In the genomic region with DNA sequence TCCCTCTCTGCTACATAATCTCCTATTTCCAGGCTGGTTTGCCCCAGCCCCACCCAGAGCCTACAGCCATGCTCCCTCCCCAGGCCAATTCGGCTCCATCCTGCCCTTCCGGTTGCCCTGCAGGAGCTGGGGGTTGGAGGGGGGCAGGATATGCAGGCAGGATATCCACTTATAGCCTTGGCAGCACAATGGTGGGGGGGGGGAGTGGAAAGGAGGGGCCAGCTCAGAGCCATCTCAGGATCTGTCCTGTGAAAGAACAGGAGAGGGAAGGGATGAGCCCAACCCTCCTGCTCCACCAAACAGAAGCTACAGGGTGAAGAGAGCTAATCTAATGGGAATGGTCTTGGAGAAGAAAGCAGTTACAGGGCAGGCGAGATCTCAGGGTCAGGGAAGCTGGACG, we compare ENCODE assay signal across 13 mouse cellular contexts. TPM values are rescaled to one million over a fixed set of nuclear protein-coding genes. Genes with fewer than 3 reads are reported as not detected.
DNase-seq lines count a peak whose midpoint lies in the region; ATAC-seq and TF ChIP-seq lines count a peak whose summit lies in the region.
"Had no signal": no experiment of that assay in that cellular context is flagged by ENCODE, and none has a peak within 500 bp of the region (broad histone marks: within the 10 kb centered on the region; RNA-seq: fewer than 3 reads in every experiment).

No protein-coding gene starts in this region.

- no peak overlapping the region for H3K4me3 ChIP-seq in heart, adult 2 months
- no peak overlapping the region for H3K4me3 ChIP-seq in heart, embryonic 10.5 days
- no peak overlapping the region for H3K4me3 ChIP-seq in kidney, postnatal 0 days (replicated peaks; ENCODE audit: low read depth, low read length)
- H3K4me3 ChIP-seq in lung, postnatal 0 days (ENCODE audit: low read depth, low read length) = no peak overlapping the region
- H3K4me3 ChIP-seq in forebrain, embryonic 12.5 days (replicated peaks) = no peak overlapping the region
- H3K4me3 ChIP-seq: forebrain, embryonic 15.5 days; hindbrain, embryonic 15.5 days had no signal

- H3K9me3 ChIP-seq in heart, embryonic 10.5 days = no peaks in the 10 kb centered on the region
- H3K9me3 ChIP-seq in kidney, postnatal 0 days (replicated peaks; ENCODE audit: low read length) = no peaks in the 10 kb centered on the region
- H3K9me3 ChIP-seq in lung, postnatal 0 days (ENCODE audit: low read length) = no peaks in the 10 kb centered on the region
- no peaks in the 10 kb centered on the region for H3K9me3 ChIP-seq in forebrain, embryonic 12.5 days
- H3K9me3 ChIP-seq: forebrain, embryonic 15.5 days; hindbrain, embryonic 15.5 days had no signal

- ATAC-seq in kidney, postnatal 0 days (replicated peaks; ENCODE audit: low FRiP score, low read depth) = no peak
- peak; percentile 44 for ATAC-seq in lung, postnatal 0 days
- ATAC-seq in forebrain, embryonic 12.5 days (ENCODE audit: low FRiP score) = no peak
- ATAC-seq: forebrain, embryonic 15.5 days had no signal

- H3K27ac ChIP-seq in heart, adult 2 months = peak overlapping the region; percentile 76
- H3K27ac ChIP-seq in heart, embryonic 10.5 days = no peak overlapping the region
- peak overlapping the region; percentile 50 for H3K27ac ChIP-seq in kidney, postnatal 0 days
- H3K27ac ChIP-seq in lung, postnatal 0 days (ENCODE audit: low read length) = peak overlapping the region; percentile 27; the same call in 1 of the 2 replicates
- no peak overlapping the region for H3K27ac ChIP-seq in forebrain, embryonic 12.5 days
- H3K27ac ChIP-seq: forebrain, embryonic 15.5 days; hindbrain, embryonic 15.5 days had no signal

- H3K79me2 ChIP-seq in heart, adult 2 months (replicated peaks; ENCODE audit: control insufficient read depth, insufficient read depth, low read length) = peaks cover 2% of the 10 kb centered on the region; the same call in 1 of the 2 replicates

- DNase-seq in heart, adult 2 months = peak; percentile 64 to 71
- no peak for DNase-seq in heart, embryonic 10.5 days (ENCODE audit: low spot score)
- DNase-seq in heart, adult 8-10 months (ENCODE audit: low spot score) = peak; percentile 61
- DNase-seq in kidney, postnatal 0 days (ENCODE audit: low spot score) = no peak
- peak; percentile 67 for DNase-seq in lung, postnatal 0 days (ENCODE audit: low spot score)
- no peak for DNase-seq in urinary bladder, postnatal 14 days (ENCODE audit: low spot score)
- no peak for DNase-seq in left cerebral cortex, adult 8-10 months (ENCODE audit: low spot score in 2 of 2)
- DNase-seq: embryo, embryonic 11 days; thymus, adult 2 months had no signal

- peak; percentile 75 for TF ChIP-seq POLR2A in heart, adult 2 months (IDR thresholded peaks at IDR 0.05; ENCODE audit: insufficient read depth, low read depth, low read length)

- no peak for TF ChIP-seq CTCF in heart, adult 2 months (IDR thresholded peaks at IDR 0.05)
- no peak for TF ChIP-seq CTCF in kidney, postnatal 0 days (IDR thresholded peaks at IDR 0.05; ENCODE audit: low read depth)
- no peak for TF ChIP-seq CTCF in lung, postnatal 0 days (IDR thresholded peaks at IDR 0.05)

- peak; percentile 84 for TF ChIP-seq EP300 in heart, adult 2 months (IDR thresholded peaks at IDR 0.05; ENCODE audit: insufficient read depth, low read depth, low read length)
- TF ChIP-seq EP300 in lung, postnatal 0 days (IDR thresholded peaks at IDR 0.05) = peak; percentile 91

- no peak overlapping the region for H3K4me2 ChIP-seq in kidney, postnatal 0 days (ENCODE audit: low read length)
- H3K4me2 ChIP-seq in lung, postnatal 0 days (replicated peaks; ENCODE audit: low read depth, low read length) = no peak overlapping the region
- H3K4me2 ChIP-seq in forebrain, embryonic 12.5 days = no peak overlapping the region
- H3K4me2 ChIP-seq: forebrain, embryonic 15.5 days; hindbrain, embryonic 15.5 days had no signal

- intact Hi-C loops in heart, adult 2 months (cut with DNase I) = no loop called here

- H3K36me3 ChIP-seq in heart, adult 2 months (ENCODE audit: control insufficient read depth, insufficient read depth, low read length) = no peaks in the 10 kb centered on the region; the same call in 1 of the 2 replicates
- peaks cover 4% of the 10 kb centered on the region; the same call in 1 of the 2 replicates for H3K36me3 ChIP-seq in heart, embryonic 10.5 days
- H3K36me3 ChIP-seq in kidney, postnatal 0 days (ENCODE audit: insufficient read depth, low read length) = peaks cover 11% of the 10 kb centered on the region
- H3K36me3 ChIP-seq in lung, postnatal 0 days (ENCODE audit: insufficient read depth, low read length) = peaks cover 21% of the 10 kb centered on the region; the same call in 1 of the 2 replicates
- H3K36me3 ChIP-seq in forebrain, embryonic 12.5 days (replicated peaks) = no peaks in the 10 kb centered on the region
- H3K36me3 ChIP-seq: forebrain, embryonic 15.5 days; hindbrain, embryonic 15.5 days had no signal

- WGBS in heart, adult 2 months = 34% methylated on average over 4 of the region's 4 CpGs
- 49% methylated on average over 4 of the region's 4 CpGs for WGBS in heart, embryonic 10.5 days
- 65% methylated on average over 4 of the region's 4 CpGs for WGBS in kidney, postnatal 0 days
- WGBS in lung, postnatal 0 days = 52% methylated on average over 4 of the region's 4 CpGs
- WGBS in forebrain, embryonic 12.5 days = 90% methylated on average over 4 of the region's 4 CpGs

- no peaks in the 10 kb centered on the region for H3K27me3 ChIP-seq in heart, adult 2 months (ENCODE audit: control insufficient read depth, insufficient read depth, low read length)
- peaks cover 53% of the 10 kb centered on the region for H3K27me3 ChIP-seq in heart, embryonic 10.5 days (ENCODE audit: insufficient read depth, poor library complexity, severe bottlenecking)
- H3K27me3 ChIP-seq in kidney, postnatal 0 days (ENCODE audit: insufficient read depth, low read length) = no peaks in the 10 kb centered on the region
- no peaks in the 10 kb centered on the region for H3K27me3 ChIP-seq in lung, postnatal 0 days (replicated peaks; ENCODE audit: insufficient read depth, low read length)
- peaks cover 47% of the 10 kb centered on the region for H3K27me3 ChIP-seq in forebrain, embryonic 12.5 days

- peaks cover 20% of the 10 kb centered on the region for H3K4me1 ChIP-seq in heart, adult 2 months (ENCODE audit: control insufficient read depth, insufficient read depth, low read length)
- H3K4me1 ChIP-seq in heart, embryonic 10.5 days = peaks cover 41% of the 10 kb centered on the region
- peaks cover 25% of the 10 kb centered on the region for H3K4me1 ChIP-seq in kidney, postnatal 0 days (replicated peaks; ENCODE audit: insufficient read depth, low read length)
- peaks cover 33% of the 10 kb centered on the region for H3K4me1 ChIP-seq in lung, postnatal 0 days (ENCODE audit: insufficient read depth, low read depth, low read length)
- H3K4me1 ChIP-seq in forebrain, embryonic 12.5 days = peaks cover 26% of the 10 kb centered on the region

- H3K9ac ChIP-seq in heart, adult 2 months (ENCODE audit: low read depth, low read length) = peak overlapping the region; percentile 45; the same call in 1 of the 2 replicates
- no peak overlapping the region for H3K9ac ChIP-seq in kidney, postnatal 0 days (ENCODE audit: low read depth, low read length)
- H3K9ac ChIP-seq in lung, postnatal 0 days (replicated peaks; ENCODE audit: low read depth) = no peak overlapping the region
- H3K9ac ChIP-seq in forebrain, embryonic 12.5 days = no peak overlapping the region
- H3K9ac ChIP-seq: forebrain, embryonic 15.5 days; hindbrain, embryonic 15.5 days had no signal

RNA-seq across cellular contexts. Expression of a gene that starts 8.9 kb away (rescaled TPM):
- 1 to 10 TPM; 1.5 to 2.0 TPM for total RNA-seq in heart, adult 2 months (2021)
- polyA plus RNA-seq in heart, adult 2 months (2012; rRNA removed) = 2.4 and 4.6 TPM in 2 replicates
- 0.22 and 1.5 TPM in 2 replicates for polyA plus RNA-seq in heart, embryonic 10.5 days (2016; fragmentation: Nextera tagmentation; extraction: Ambion mirVana)
- total RNA-seq in heart, adult 8-10 months (2022) = 1 to 10 TPM in 2 of 4 experiments, under 1 TPM in 2; 0.82 to 3.2 (median 1.5) TPM
- polyA plus RNA-seq in kidney, postnatal 0 days (2015; fragmentation: Nextera tagmentation; extraction: Ambion mirVana) = 0.69 and 1.2 TPM in 2 replicates
- polyA plus RNA-seq in lung, postnatal 0 days (2015; fragmentation: Nextera tagmentation; extraction: Ambion mirVana) = 3.6 and 4.3 TPM in 2 replicates
- total RNA-seq in left cerebral cortex, adult 8-10 months (2022) = 1 to 10 TPM in 2 of 4 experiments, under 1 TPM in 2; 0.23 to 2.9 (median 1.7) TPM
- polyA plus RNA-seq in forebrain, embryonic 12.5 days (2016; fragmentation: Nextera tagmentation; extraction: Ambion mirVana) = 0.65 and 0.88 TPM in 2 replicates

RNA-seq across cellular contexts. Expression of a gene that starts 16.7 kb away (rescaled TPM):
- total RNA-seq in heart, adult 2 months (2021) = 10 to 100 TPM; 18.1 to 20.3 TPM
- polyA plus RNA-seq in heart, adult 2 months (2012; rRNA removed) = 19.9 and 26.9 TPM in 2 replicates
- 11.3 and 17.3 TPM in 2 replicates for polyA plus RNA-seq in heart, embryonic 10.5 days (2016; fragmentation: Nextera tagmentation; extraction: Ambion mirVana)
- 10 to 100 TPM; 15.3 to 20.6 (median 17.3) TPM for total RNA-seq in heart, adult 8-10 months (2022)
- polyA plus RNA-seq in kidney, postnatal 0 days (2015; fragmentation: Nextera tagmentation; extraction: Ambion mirVana) = 23.2 and 23.5 TPM in 2 replicates
- polyA plus RNA-seq in lung, postnatal 0 days (2015; fragmentation: Nextera tagmentation; extraction: Ambion mirVana) = 35.8 and 40.2 TPM in 2 replicates
- total RNA-seq in left cerebral cortex, adult 8-10 months (2022) = 10 to 100 TPM; 13.5 to 16.8 (median 16.3) TPM
- 13.1 and 16.7 TPM in 2 replicates for polyA plus RNA-seq in forebrain, embryonic 12.5 days (2016; fragmentation: Nextera tagmentation; extraction: Ambion mirVana)

RNA-seq across cellular contexts. Expression of a gene that starts 29.8 kb away (rescaled TPM):
- total RNA-seq in heart, adult 2 months (2021) = not detected
- 0.06 TPM in 1 of 2 replicates, not detected in the other for polyA plus RNA-seq in heart, adult 2 months (2012; rRNA removed)
- polyA plus RNA-seq in heart, embryonic 10.5 days (2016; fragmentation: Nextera tagmentation; extraction: Ambion mirVana) = 0.23 TPM in 1 of 2 replicates, not detected in the other
- total RNA-seq in heart, adult 8-10 months (2022) = not detected
- polyA plus RNA-seq in kidney, postnatal 0 days (2015; fragmentation: Nextera tagmentation; extraction: Ambion mirVana) = 0.23 and 0.38 TPM in 2 replicates
- polyA plus RNA-seq in lung, postnatal 0 days (2015; fragmentation: Nextera tagmentation; extraction: Ambion mirVana) = 0.13 and 0.36 TPM in 2 replicates
- not detected for total RNA-seq in left cerebral cortex, adult 8-10 months (2022)
- 0.09 and 0.17 TPM in 2 replicates for polyA plus RNA-seq in forebrain, embryonic 12.5 days (2016; fragmentation: Nextera tagmentation; extraction: Ambion mirVana)
- total RNA-seq: CH12.LX had no signal
- polyA plus RNA-seq: forebrain, embryonic 15.5 days had no signal

RNA-seq across cellular contexts. Expression of a gene that starts 36.1 kb away (rescaled TPM):
- total RNA-seq in heart, adult 2 months (2021) = 10 to 100 TPM; 13.1 to 15.6 TPM
- 33.4 and 42.1 TPM in 2 replicates for polyA plus RNA-seq in heart, adult 2 months (2012; rRNA removed)
- 36.1 and 41.0 TPM in 2 replicates for polyA plus RNA-seq in heart, embryonic 10.5 days (2016; fragmentation: Nextera tagmentation; extraction: Ambion mirVana)
- 10 to 100 TPM; 14.2 to 18.9 (median 16.2) TPM for total RNA-seq in heart, adult 8-10 months (2022)
- 142 TPM in 2 replicates for polyA plus RNA-seq in kidney, postnatal 0 days (2015; fragmentation: Nextera tagmentation; extraction: Ambion mirVana)
- 71.0 and 76.9 TPM in 2 replicates for polyA plus RNA-seq in lung, postnatal 0 days (2015; fragmentation: Nextera tagmentation; extraction: Ambion mirVana)
- 10 to 100 TPM; 24.6 to 38.7 (median 31.1) TPM for total RNA-seq in left cerebral cortex, adult 8-10 months (2022)
- polyA plus RNA-seq in forebrain, embryonic 12.5 days (2016; fragmentation: Nextera tagmentation; extraction: Ambion mirVana) = 46.2 and 51.8 TPM in 2 replicates

RNA-seq across cellular contexts. Expression of a gene that starts 37.6 kb away (rescaled TPM):
- 10 to 100 TPM; 31.6 to 32.8 TPM for total RNA-seq in heart, adult 2 months (2021)
- 16.2 and 29.9 TPM in 2 replicates for polyA plus RNA-seq in heart, adult 2 months (2012; rRNA removed)
- 35.7 and 50.1 TPM in 2 replicates for polyA plus RNA-seq in heart, embryonic 10.5 days (2016; fragmentation: Nextera tagmentation; extraction: Ambion mirVana)
- total RNA-seq in heart, adult 8-10 months (2022) = 10 to 100 TPM; 31.5 to 40.0 (median 35.5) TPM
- polyA plus RNA-seq in kidney, postnatal 0 days (2015; fragmentation: Nextera tagmentation; extraction: Ambion mirVana) = 45.4 and 49.0 TPM in 2 replicates
- polyA plus RNA-seq in lung, postnatal 0 days (2015; fragmentation: Nextera tagmentation; extraction: Ambion mirVana) = 31.9 and 33.9 TPM in 2 replicates
- 10 to 100 TPM; 72.4 to 79.4 (median 73.1) TPM for total RNA-seq in left cerebral cortex, adult 8-10 months (2022)
- polyA plus RNA-seq in forebrain, embryonic 12.5 days (2016; fragmentation: Nextera tagmentation; extraction: Ambion mirVana) = 127 and 132 TPM in 2 replicates

Comparison
In these comparisons a context has a peak if more than half of its experiments do, and no peak if none do; other contexts are left out.
1. DNase-seq: peak in heart, adult 2 months (2 of 2), heart, adult 8-10 months (single experiment) and lung, postnatal 0 days (single experiment); none in heart, embryonic 10.5 days (single experiment), kidney, postnatal 0 days (single experiment), urinary bladder, postnatal 14 days (single experiment) and left cerebral cortex, adult 8-10 months (0 of 2).
2. H3K27ac ChIP-seq: peak in heart, adult 2 months (single experiment), kidney, postnatal 0 days (single experiment) and lung, postnatal 0 days (single experiment); none in heart, embryonic 10.5 days (single experiment) and forebrain, embryonic 12.5 days (single experiment).